Mouse (Mus musculus) thymus, adult 2 months (tissue): ENCODE measurements around the gene Polr2b. TPM values are rescaled to one million over a fixed set of nuclear protein-coding genes. Genes with fewer than 3 reads are reported as not detected.
A peak's percentile ranks its signal among the peaks of the same experiment; 100 is the strongest.

ENCODE experiments used
- DNase-seq: peaks from one replicate; pipeline ENCODE4 v3.0.0; 2021
- H3K27ac ChIP-seq: fragments of 200-500 bp; 2 replicates; pipeline ENCODE4 v1.5.1; 2012; ENCODE audit warnings: low read length, control low read depth; ENCODE audit not compliant: control insufficient read depth, insufficient read depth
- H3K27me3 ChIP-seq: fragments of 200-500 bp; 2 replicates; pipeline ENCODE4 v1.6.1; 2012; ENCODE audit warnings: mild to moderate bottlenecking, low read length, moderate library complexity, mixed read lengths; ENCODE audit not compliant: control insufficient read depth, insufficient read depth
- H3K36me3 ChIP-seq: fragments of 200-500 bp; 2 replicates; pipeline ENCODE4 v1.6.1; 2012; ENCODE audit warnings: mild to moderate bottlenecking, low read length, moderate library complexity; ENCODE audit not compliant: control insufficient read depth, insufficient read depth
- H3K4me1 ChIP-seq: fragments of 200-500 bp; replicated peaks from 2 replicates; pipeline ENCODE4 v1.6.1; 2012; ENCODE audit warnings: low read length; ENCODE audit not compliant: control insufficient read depth, insufficient read depth
- H3K4me3 ChIP-seq: fragments of 200-500 bp; 2 replicates; pipeline ENCODE4 v1.5.1; 2012; ENCODE audit warnings: mild to moderate bottlenecking, low read length, control low read depth, moderate library complexity; ENCODE audit not compliant: control insufficient read depth, insufficient read depth
- CTCF ChIP-seq: fragments of 200-500 bp; IDR thresholded peaks from 2 replicates; pipeline ENCODE4 v1.5.1; 2012; ENCODE audit warnings: mild to moderate bottlenecking, control low read depth, low read length, moderate library complexity, borderline replicate concordance; ENCODE audit not compliant: control insufficient read depth, poor library complexity, insufficient read depth; ENCODE audit errors: extremely low read depth
- POLR2A ChIP-seq: fragments of 200-500 bp; IDR thresholded peaks from 2 replicates; pipeline ENCODE4 v1.6.1; 2012; ENCODE audit warnings: mild to moderate bottlenecking, low read length, control low read depth, moderate library complexity; ENCODE audit not compliant: control insufficient read depth, poor library complexity, insufficient read depth; ENCODE audit errors: extremely low read depth
- WGBS: fragments of 180-500 bp; shearing (Covaris S2); methylation state at CpG from one replicate; pipeline ENCODE4 v1.1.7; 2018; 5-methylcytosine and 5-hydroxymethylcytosine counted together
- polyA plus RNA-seq: library from polyadenylated mRNA; depleted of rRNA; stranded (reverse); fragments of >200 nt; gene quantifications from 2 replicates; pipeline ENCODE4 v1.2.3, GENCODE M21; 2012; rRNA removed

The Polr2b gene
- 25.8 and 30.4 TPM in 2 replicates for polyA plus RNA-seq

DNA sequence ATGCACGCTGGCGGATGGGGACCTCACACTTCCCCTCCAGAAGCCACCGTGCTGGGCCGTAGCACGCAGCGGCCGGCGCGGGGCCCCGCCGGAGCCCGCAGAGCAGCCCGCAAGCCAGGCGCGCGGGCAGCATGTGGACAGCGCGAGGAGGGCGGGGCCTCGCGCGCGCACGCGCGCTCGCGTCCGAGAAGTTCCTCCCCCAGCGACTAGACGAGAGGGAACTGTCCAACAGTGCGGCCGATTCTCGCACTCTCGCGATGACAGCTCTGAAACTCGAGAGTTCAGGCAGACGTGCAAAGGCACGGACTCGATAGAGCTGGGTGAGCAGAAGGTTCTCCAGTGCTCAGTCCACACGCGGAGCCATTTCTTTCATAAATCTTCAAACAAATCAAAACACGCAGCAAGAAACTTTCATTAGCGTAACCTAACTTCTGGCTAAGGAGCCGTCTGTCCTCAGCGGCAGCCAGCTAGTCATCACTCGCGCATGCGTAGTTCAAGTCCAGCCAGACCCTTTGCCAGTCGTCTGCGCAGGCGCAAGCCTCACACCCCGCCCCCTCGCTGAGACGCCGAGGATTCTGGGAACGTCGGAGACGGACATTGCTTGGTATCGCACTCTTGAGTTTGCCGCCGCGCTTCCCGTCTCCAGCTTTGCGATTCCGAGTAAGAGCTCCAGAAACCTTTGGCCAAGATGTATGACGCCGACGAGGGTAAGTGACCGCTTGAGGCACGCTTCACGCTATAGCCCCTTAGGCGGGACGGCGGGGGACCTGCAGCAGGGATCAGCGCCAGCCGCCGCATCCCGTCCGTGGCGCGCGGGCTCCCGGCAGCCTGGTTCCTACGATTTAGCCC, at the start of gene Polr2b, which contains the start of gene Noa1:
Polr2b (plus strand) TSS at position 224 of the 849 bp plus-strand sequence.
Noa1 (minus strand) TSS at position 161 of the 849 bp plus-strand sequence.
- peak; percentile 69 for TF ChIP-seq POLR2A
- peak; percentile 22; the same call in 1 of the 2 replicates for TF ChIP-seq CTCF
- DNase-seq, result peak; percentile 98
- no peaks in the 10 kb centered on the region for H3K27me3 ChIP-seq
- H3K4me1 ChIP-seq, result peaks cover 15% of the 10 kb centered on the region
- peaks cover 17% of the 10 kb centered on the region for H3K36me3 ChIP-seq
- H3K27ac ChIP-seq, result peak within 1 kb of the TSS; percentile 78
- under 1% methylated on average over 85 of the region's 85 CpGs for WGBS
- H3K4me3 ChIP-seq, result peak within 1 kb of the TSS; percentile 76

DNA sequence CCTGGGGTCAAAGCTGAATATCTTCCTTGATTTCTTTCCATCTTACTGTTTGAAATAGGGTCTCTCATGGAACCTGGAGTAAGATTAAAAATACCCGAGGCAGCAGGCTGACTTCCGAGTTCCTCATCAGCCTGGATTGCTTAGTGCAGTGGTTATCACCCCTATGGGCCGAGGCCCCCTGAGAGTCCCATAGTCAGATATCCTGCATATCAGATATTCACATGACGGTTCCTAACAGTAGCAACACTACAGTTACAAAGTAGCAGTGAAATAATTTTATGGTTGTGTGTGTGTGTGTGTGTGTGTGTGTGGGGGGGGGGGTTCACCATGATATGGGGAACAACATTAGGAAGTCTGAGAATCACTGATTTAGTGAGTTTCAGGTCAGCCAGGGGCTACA, 48.8 kb upstream of the Polr2b start:
- H3K4me3 ChIP-seq, result no peak overlapping the region
- no peaks in the 10 kb centered on the region for H3K27me3 ChIP-seq
- no peak overlapping the region for H3K27ac ChIP-seq
- H3K4me1 ChIP-seq, result no peaks in the 10 kb centered on the region; the same call in 1 of the 2 replicates
- no peak for DNase-seq
- no peaks in the 10 kb centered on the region for H3K36me3 ChIP-seq
- WGBS, result 97% methylated on average over 4 of the region's 4 CpGs
- TF ChIP-seq POLR2A (no peak), CTCF (no peak)

- no peaks in the 10 kb centered on the region for H3K27me3 ChIP-seq
- WGBS, result 96% methylated on average over 5 of the region's 5 CpGs
These were observed 47.8 kb upstream of the Polr2b start for GRCm38 (mm10) chr5:77262105-77262504.

GRCm38 (mm10) chr5:77265081-77265670, 44.8 kb upstream of the Polr2b start, which contains the start of gene Rest:
TSS of gene Rest (plus strand) at chr5:77265491.
- TF ChIP-seq CTCF (no peak), POLR2A (peak; percentile 53; the same call in 1 of the 2 replicates)
- H3K27me3 ChIP-seq, result no peaks in the 10 kb centered on the region
- H3K36me3 ChIP-seq, result peaks cover 10% of the 10 kb centered on the region
- WGBS, result under 1% methylated on average over 78 of the region's 78 CpGs
- DNase-seq, result peak; percentile 75
- peak within 1 kb of the TSS; percentile 90; the same call in 1 of the 2 replicates for H3K27ac ChIP-seq
- peak within 1 kb of the TSS; percentile 95 for H3K4me3 ChIP-seq
- H3K4me1 ChIP-seq, result peaks cover 14% of the 10 kb centered on the region

More at GRCm38 (mm10) chr5:77262105-77262504, 47.8 kb upstream of the Polr2b start:
- no peak for DNase-seq
- no peak overlapping the region for H3K4me3 ChIP-seq
- H3K36me3 ChIP-seq, result no peaks in the 10 kb centered on the region
- no peak overlapping the region for H3K27ac ChIP-seq
- TF ChIP-seq CTCF (no peak), POLR2A (no peak)
- no peaks in the 10 kb centered on the region; the same call in 1 of the 2 replicates for H3K4me1 ChIP-seq

DNA sequence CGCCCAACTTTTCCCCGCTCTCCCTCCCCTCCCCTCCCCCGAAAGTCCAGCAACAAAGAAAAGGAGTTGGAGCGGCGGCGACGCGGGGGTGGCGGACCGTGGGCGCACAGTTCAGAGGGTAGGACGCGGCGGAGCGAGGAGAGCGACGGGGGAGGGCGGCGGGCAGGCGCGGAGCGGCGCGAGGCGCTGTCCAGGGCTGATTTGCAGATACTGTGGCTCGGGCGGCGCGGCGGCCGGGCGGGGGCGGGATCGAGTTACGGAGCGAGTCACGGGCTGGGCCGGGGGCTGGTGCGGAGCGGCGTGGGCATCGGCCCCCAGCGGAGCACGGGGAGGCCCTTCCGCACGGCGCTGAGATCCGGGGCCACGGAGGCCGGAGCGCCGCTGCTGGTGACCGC, 44.3 kb upstream of the Polr2b start:
- Histone ChIP-seq H3K4me1 (peaks cover 16% of the 10 kb centered on the region), H3K27me3 (no peaks in the 10 kb centered on the region), H3K27ac (no peak overlapping the region), H3K36me3 (peaks cover 10% of the 10 kb centered on the region), H3K4me3 (peak overlapping the region; percentile 95)
- DNase-seq, result peak; percentile 72
- WGBS, result under 1% methylated on average over 53 of the region's 53 CpGs
- TF ChIP-seq CTCF, result no peak
- no peak for TF ChIP-seq POLR2A

- Histone ChIP-seq H3K4me1 (peaks cover 19% of the 10 kb centered on the region), H3K36me3 (peaks cover 10% of the 10 kb centered on the region), H3K4me3 (peak overlapping the region; percentile 95), H3K27ac (peak overlapping the region; percentile 90), H3K27me3 (no peaks in the 10 kb centered on the region)
- TF ChIP-seq CTCF, result peak; percentile 53; the same call in 1 of the 2 replicates
- peak; percentile 10; the same call in 1 of the 2 replicates for TF ChIP-seq POLR2A
- DNase-seq, result peak; percentile 61
- under 1% methylated on average over 79 of the region's 87 CpGs for WGBS
These were observed 43.7 kb upstream of the Polr2b start for GRCm38 (mm10) chr5:77266066-77266885.
